Mouse (Mus musculus): ENCODE measurements around the gene Alcam.

Gene Alcam

GRCm38 (mm10) chr16:52439600-52439999, 14.3 kb downstream of the Alcam start:
- no peak for DNase-seq (ENCODE audit: low read depth)

- no peak for DNase-seq (ENCODE audit: low read depth)
These were observed 14.9 kb downstream of the Alcam start for GRCm38 (mm10) chr16:52439007-52439406.

- DNase-seq (ENCODE audit: low read depth): peak; percentile 50
These were observed 15.5 kb downstream of the Alcam start for GRCm38 (mm10) chr16:52438216-52438904.

GRCm38 (mm10) chr16:52433189-52433588, 20.7 kb downstream of the Alcam start:
- DNase-seq (ENCODE audit: low read depth): no peak

GRCm38 (mm10) chr16:52432072-52432471, 21.8 kb downstream of the Alcam start:
- no peak for DNase-seq (ENCODE audit: low read depth)

- no peak for DNase-seq (ENCODE audit: low read depth)
These were observed 22.3 kb downstream of the Alcam start for GRCm38 (mm10) chr16:52431590-52431989.

GRCm38 (mm10) chr16:52430073-52430472, 23.8 kb downstream of the Alcam start:
- DNase-seq (ENCODE audit: low read depth): no peak

GRCm38 (mm10) chr16:52429661-52430060, 24.2 kb downstream of the Alcam start:
- no peak for DNase-seq (ENCODE audit: low read depth)

GRCm38 (mm10) chr16:52428505-52428904, 25.4 kb downstream of the Alcam start:
- peak; percentile 16 for DNase-seq (ENCODE audit: low read depth)

GRCm38 (mm10) chr16:52418568-52419158, 35.2 kb downstream of the Alcam start:
- peak; percentile 44 for DNase-seq (ENCODE audit: low read depth)

GRCm38 (mm10) chr16:52417982-52418381, 35.9 kb downstream of the Alcam start:
- DNase-seq (ENCODE audit: low read depth): peak; percentile 57

- no peak for DNase-seq (ENCODE audit: low read depth)
These were observed 36.7 kb downstream of the Alcam start for GRCm38 (mm10) chr16:52417146-52417545.

GRCm38 (mm10) chr16:52413714-52414113, 40.2 kb downstream of the Alcam start:
- no peak for DNase-seq (ENCODE audit: low read depth)

- DNase-seq (ENCODE audit: low read depth): no peak
These were observed 47.8 kb downstream of the Alcam start for GRCm38 (mm10) chr16:52406072-52406471.

- DNase-seq (ENCODE audit: low read depth): peak; percentile 66
These were observed 48.6 kb downstream of the Alcam start for GRCm38 (mm10) chr16:52405272-52405671.

- no peak for DNase-seq (ENCODE audit: low read depth)
These were observed 54.8 kb downstream of the Alcam start for GRCm38 (mm10) chr16:52399112-52399511.

- no peak for DNase-seq (ENCODE audit: low read depth)
These were observed 67.0 kb downstream of the Alcam start for GRCm38 (mm10) chr16:52386781-52387300.

- no peak for DNase-seq (ENCODE audit: low read depth)
These were observed 70.3 kb downstream of the Alcam start for GRCm38 (mm10) chr16:52383456-52384185.

- peak; percentile 83 for DNase-seq (ENCODE audit: low read depth)
These were observed 74.9 kb downstream of the Alcam start for GRCm38 (mm10) chr16:52378811-52379597.

GRCm38 (mm10) chr16:52376827-52377226, 77.0 kb downstream of the Alcam start:
- DNase-seq (ENCODE audit: low read depth): no peak

- DNase-seq (ENCODE audit: low read depth): no peak
These were observed 81.9 kb downstream of the Alcam start for GRCm38 (mm10) chr16:52371956-52372355.

GRCm38 (mm10) chr16:52368521-52368920, 85.4 kb downstream of the Alcam start:
- no peak for DNase-seq (ENCODE audit: low read depth)

Data from NIH3T3 (cell line).